Mouse (Mus musculus) forebrain, embryonic 15.5 days (tissue): ENCODE measurements around the gene Gm12248. TPM values are rescaled to one million over a fixed set of nuclear protein-coding genes. Genes with fewer than 3 reads are reported as not detected.

Experiments
- ATAC-seq: fragments of 200-750 bp; cut with Nextera tagmentation; replicated peaks from 2 replicates; pipeline ENCODE4 v1.8.0; 2017; ENCODE audit warnings: mild to moderate bottlenecking, moderate TSS enrichment, moderate library complexity
- H3K27ac ChIP-seq: fragments of 300-500 bp; sonication (generic); replicated peaks from 2 replicates; pipeline ENCODE4 v1.5.1; 2015; ENCODE audit warnings: mild to moderate bottlenecking, inconsistent platforms
- H3K27me3 ChIP-seq: fragments of 300-500 bp; sonication (generic); 2 replicates; pipeline ENCODE4 v1.6.1; 2015; ENCODE audit warnings: inconsistent platforms
- H3K36me3 ChIP-seq: fragments of 300-500 bp; sonication (generic); 2 replicates; pipeline ENCODE4 v1.6.1; 2015; ENCODE audit warnings: mild to moderate bottlenecking, inconsistent platforms
- H3K4me1 ChIP-seq: fragments of 300-500 bp; sonication (generic); 2 replicates; pipeline ENCODE4 v1.6.1; 2015; ENCODE audit warnings: inconsistent platforms
- H3K4me2 ChIP-seq: fragments of 300-500 bp; sonication (generic); replicated peaks from 2 replicates; pipeline ENCODE4 v1.6.1; 2015; ENCODE audit warnings: mild to moderate bottlenecking, inconsistent platforms
- H3K4me3 ChIP-seq: fragments of 300-500 bp; sonication (generic); 2 replicates; pipeline ENCODE4 v1.5.1; 2015; ENCODE audit warnings: mild to moderate bottlenecking, inconsistent platforms
- H3K9ac ChIP-seq: fragments of 300-500 bp; sonication (generic); replicated peaks from 2 replicates; pipeline ENCODE4 v1.6.1; 2015; ENCODE audit warnings: mild to moderate bottlenecking, inconsistent platforms
- H3K9me3 ChIP-seq: fragments of 300-500 bp; sonication (generic); 2 replicates; pipeline ENCODE4 v1.6.1; 2016; ENCODE audit warnings: inconsistent platforms
- WGBS: fragments of 180-500 bp; shearing (Covaris S2); methylation state at CpG from one replicate; pipeline ENCODE4 v1.1.7; 2015; ENCODE audit warnings: mixed read lengths; 5-methylcytosine and 5-hydroxymethylcytosine counted together
- polyA plus RNA-seq: library from polyadenylated mRNA; unstranded; fragments of >200 nt; fragmentation: Nextera tagmentation; extraction: Ambion mirVana; gene quantifications from 2 replicates; pipeline ENCODE4 v1.2.1, GENCODE M21; 2015

Gm12248 gene
- polyA plus RNA-seq, 1 experiment from 2014 or later: not detected

- ATAC-seq: no peak
- no peaks in the 10 kb centered on the region for H3K4me1 ChIP-seq
- no peaks in the 10 kb centered on the region for H3K36me3 ChIP-seq
- H3K4me3 ChIP-seq: no peak overlapping the region
- WGBS: 69% methylated on average over 3 of the region's 3 CpGs
- H3K27me3 ChIP-seq: no peaks in the 10 kb centered on the region
- H3K4me2 ChIP-seq: no peak overlapping the region
- no peak overlapping the region for H3K9ac ChIP-seq
- no peak overlapping the region for H3K27ac ChIP-seq
- H3K9me3 ChIP-seq: no peaks in the 10 kb centered on the region
Measured at GRCm38 (mm10) chr11:58026337-58026736, 66.6 kb downstream of the Gm12248 start.

GRCm38 (mm10) chr11:58025881-58026280, 67.1 kb downstream of the Gm12248 start:
- H3K36me3 ChIP-seq: no peaks in the 10 kb centered on the region
- no peak overlapping the region for H3K27ac ChIP-seq
- H3K4me2 ChIP-seq: no peak overlapping the region
- H3K9me3 ChIP-seq: no peaks in the 10 kb centered on the region
- ATAC-seq: no peak
- H3K27me3 ChIP-seq: no peaks in the 10 kb centered on the region
- H3K4me3 ChIP-seq: no peak overlapping the region
- 0 out of 2 replicates have a peak, but pooled peaks cover 2% of the 10 kb centered on the region for H3K4me1 ChIP-seq
- no peak overlapping the region for H3K9ac ChIP-seq
- 91% methylated on average over 4 of the region's 4 CpGs for WGBS

GRCm38 (mm10) chr11:58024671-58025070, 68.3 kb downstream of the Gm12248 start:
- Histone ChIP-seq H3K9ac (no peak overlapping the region), H3K9me3 (no peaks in the 10 kb centered on the region), H3K4me2 (no peak overlapping the region), H3K27ac (no peak overlapping the region), H3K36me3 (no peaks in the 10 kb centered on the region), H3K4me3 (no peak overlapping the region), H3K27me3 (no peaks in the 10 kb centered on the region), H3K4me1 (0 out of 2 replicates have a peak, but pooled peaks cover 6% of the 10 kb centered on the region)
- ATAC-seq: no peak
- WGBS: 83% methylated on average over 2 of the region's 2 CpGs

- no peak for ATAC-seq
- Histone ChIP-seq H3K4me3 (no peak overlapping the region), H3K4me2 (no peak overlapping the region), H3K27ac (no peak overlapping the region), H3K9ac (no peak overlapping the region), H3K9me3 (no peaks in the 10 kb centered on the region), H3K36me3 (no peaks in the 10 kb centered on the region), H3K27me3 (no peaks in the 10 kb centered on the region), H3K4me1 (0 out of 2 replicates have a peak, but pooled peaks cover 6% of the 10 kb centered on the region)
- 89% methylated on average over 1 of the region's 1 CpGs for WGBS
Measured at GRCm38 (mm10) chr11:58024271-58024670, 68.7 kb downstream of the Gm12248 start.

- no peak overlapping the region for H3K9ac ChIP-seq
- no peaks in the 10 kb centered on the region for H3K27me3 ChIP-seq
- no peak overlapping the region for H3K4me2 ChIP-seq
- H3K36me3 ChIP-seq: no peaks in the 10 kb centered on the region
- peaks cover 14% of the 10 kb centered on the region for H3K4me1 ChIP-seq
- no peak overlapping the region for H3K4me3 ChIP-seq
- no peak overlapping the region for H3K27ac ChIP-seq
- H3K9me3 ChIP-seq: no peaks in the 10 kb centered on the region
- 70% methylated on average over 2 of the region's 2 CpGs for WGBS
- ATAC-seq: no peak
Measured at GRCm38 (mm10) chr11:58021618-58022017, 71.3 kb downstream of the Gm12248 start.

- Histone ChIP-seq H3K4me3 (no peak overlapping the region), H3K36me3 (no peaks in the 10 kb centered on the region), H3K9ac (no peak overlapping the region), H3K4me2 (no peak overlapping the region), H3K9me3 (no peaks in the 10 kb centered on the region), H3K27me3 (no peaks in the 10 kb centered on the region), H3K27ac (no peak overlapping the region), H3K4me1 (peaks cover 16% of the 10 kb centered on the region)
- no peak for ATAC-seq
- 75% methylated on average over 1 of the region's 1 CpGs for WGBS
Measured at GRCm38 (mm10) chr11:58021095-58021494, 71.8 kb downstream of the Gm12248 start.

GRCm38 (mm10) chr11:58018701-58019100, 74.2 kb downstream of the Gm12248 start:
- no peaks in the 10 kb centered on the region for H3K27me3 ChIP-seq
- H3K4me1 ChIP-seq: peaks cover 16% of the 10 kb centered on the region
- no peak overlapping the region for H3K4me2 ChIP-seq
- H3K36me3 ChIP-seq: no peaks in the 10 kb centered on the region
- no peak overlapping the region for H3K27ac ChIP-seq
- WGBS: 94% methylated on average over 4 of the region's 4 CpGs
- no peak for ATAC-seq
- no peak overlapping the region for H3K4me3 ChIP-seq
- H3K9me3 ChIP-seq: no peaks in the 10 kb centered on the region
- H3K9ac ChIP-seq: no peak overlapping the region

GRCm38 (mm10) chr11:58018287-58018686, 74.6 kb downstream of the Gm12248 start:
- no peak overlapping the region for H3K4me2 ChIP-seq
- no peak overlapping the region for H3K4me3 ChIP-seq
- no peak for ATAC-seq

GRCm38 (mm10) chr11:58017422-58017821, 75.5 kb downstream of the Gm12248 start:
- no peaks in the 10 kb centered on the region for H3K9me3 ChIP-seq
- H3K4me3 ChIP-seq: no peak overlapping the region
- no peak overlapping the region for H3K4me2 ChIP-seq
- no peak overlapping the region for H3K27ac ChIP-seq
- no peaks in the 10 kb centered on the region for H3K27me3 ChIP-seq
- no peak overlapping the region for H3K9ac ChIP-seq
- no peaks in the 10 kb centered on the region for H3K36me3 ChIP-seq
- WGBS: 71% methylated on average over 1 of the region's 1 CpGs
- H3K4me1 ChIP-seq: peaks cover 16% of the 10 kb centered on the region
- ATAC-seq: no peak

More at GRCm38 (mm10) chr11:58018287-58018686, 74.6 kb downstream of the Gm12248 start:
- peaks cover 16% of the 10 kb centered on the region for H3K4me1 ChIP-seq
- H3K9me3 ChIP-seq: no peaks in the 10 kb centered on the region
- WGBS: 84% methylated on average over 2 of the region's 2 CpGs
- H3K9ac ChIP-seq: no peak overlapping the region
- no peaks in the 10 kb centered on the region for H3K36me3 ChIP-seq
- no peak overlapping the region for H3K27ac ChIP-seq
- no peaks in the 10 kb centered on the region for H3K27me3 ChIP-seq

- Histone ChIP-seq H3K9ac (no peak overlapping the region), H3K9me3 (no peaks in the 10 kb centered on the region), H3K27me3 (no peaks in the 10 kb centered on the region), H3K27ac (no peak overlapping the region), H3K36me3 (no peaks in the 10 kb centered on the region), H3K4me1 (peaks cover 23% of the 10 kb centered on the region), H3K4me3 (no peak overlapping the region), H3K4me2 (no peak overlapping the region)
- 70% methylated on average over 3 of the region's 3 CpGs for WGBS
- no peak for ATAC-seq
Measured at GRCm38 (mm10) chr11:58016371-58016770, 76.6 kb downstream of the Gm12248 start.

- no peak for ATAC-seq
- H3K4me1 ChIP-seq: peaks cover 28% of the 10 kb centered on the region
- no peaks in the 10 kb centered on the region for H3K27me3 ChIP-seq
- 72% methylated on average over 2 of the region's 2 CpGs for WGBS
- H3K36me3 ChIP-seq: no peaks in the 10 kb centered on the region
- H3K9me3 ChIP-seq: no peaks in the 10 kb centered on the region
- no peak overlapping the region for H3K4me3 ChIP-seq
- H3K4me2 ChIP-seq: no peak overlapping the region
- no peak overlapping the region for H3K9ac ChIP-seq
- H3K27ac ChIP-seq: no peak overlapping the region
Measured at GRCm38 (mm10) chr11:58015339-58015738, 77.6 kb downstream of the Gm12248 start.

- H3K9me3 ChIP-seq: no peaks in the 10 kb centered on the region
- 70% methylated on average over 1 of the region's 1 CpGs for WGBS
- H3K27me3 ChIP-seq: no peaks in the 10 kb centered on the region
- H3K4me3 ChIP-seq: no peak overlapping the region
- ATAC-seq: no peak
- H3K9ac ChIP-seq: no peak overlapping the region
- H3K4me1 ChIP-seq: peaks cover 31% of the 10 kb centered on the region
- H3K36me3 ChIP-seq: no peaks in the 10 kb centered on the region
- H3K4me2 ChIP-seq: no peak overlapping the region
- no peak overlapping the region for H3K27ac ChIP-seq
Measured at GRCm38 (mm10) chr11:58014604-58015003, 78.3 kb downstream of the Gm12248 start.
